Mouse (Mus musculus) right cerebral cortex, postnatal 14 days (tissue): ENCODE data around the gene Rexo4.

Experiments
- DNase-seq: peaks from one replicate; pipeline ENCODE4 v3.0.0; 2022

Gene Rexo4

DNA sequence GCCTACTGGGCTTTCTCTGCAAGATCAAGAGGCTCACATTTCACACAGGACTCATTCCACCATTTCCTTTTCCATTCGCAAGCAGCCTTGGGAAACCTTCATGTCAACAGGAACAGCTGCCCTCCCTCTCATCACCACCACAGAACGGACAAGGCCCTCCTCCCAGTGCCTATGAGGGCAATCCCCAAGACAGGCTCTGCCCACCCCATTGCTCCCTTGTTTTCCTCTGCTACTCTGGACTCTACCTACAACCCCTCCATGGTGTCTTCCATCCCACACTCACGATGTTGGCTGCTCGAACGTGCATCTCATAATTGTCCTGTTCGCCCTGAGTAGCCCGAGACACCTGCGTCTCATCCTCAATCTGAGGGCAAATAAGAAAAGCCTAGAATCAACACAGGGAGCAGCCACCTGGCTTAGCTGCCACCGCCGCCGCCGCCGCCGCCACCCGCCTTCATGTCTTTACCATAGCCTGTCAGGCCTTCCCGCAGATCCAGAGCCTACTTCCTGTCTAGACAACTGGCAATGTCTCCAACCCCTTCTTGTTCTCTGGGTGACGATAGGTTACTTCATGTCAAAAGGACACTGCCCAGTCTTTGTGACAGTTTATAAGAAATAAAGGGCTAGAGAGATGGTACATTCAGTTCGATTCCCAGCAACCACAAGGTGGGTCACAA is 55.3 kb downstream of the Rexo4 start:
- DNase-seq = no peak

DNA sequence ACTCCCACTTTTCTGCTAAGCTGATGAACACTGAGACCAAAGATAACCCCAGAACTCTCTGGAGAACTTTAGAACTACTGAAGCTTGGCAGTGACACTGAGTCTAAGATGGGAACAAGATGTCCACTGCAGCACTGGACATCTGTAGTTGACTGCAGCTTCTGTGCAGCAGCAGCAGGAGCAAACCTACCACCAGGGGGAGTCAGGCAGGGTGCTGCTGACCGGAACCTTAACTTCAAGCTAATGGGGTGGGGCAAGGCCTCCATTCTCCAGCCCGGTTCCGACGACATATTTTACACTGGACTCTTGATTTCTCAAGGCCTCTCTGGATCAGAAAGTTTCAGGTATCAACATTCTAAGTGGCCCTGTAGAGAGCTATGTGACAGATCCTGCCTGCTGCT is 57.1 kb downstream of the Rexo4 start:
- DNase-seq = peak; percentile 37

DNA sequence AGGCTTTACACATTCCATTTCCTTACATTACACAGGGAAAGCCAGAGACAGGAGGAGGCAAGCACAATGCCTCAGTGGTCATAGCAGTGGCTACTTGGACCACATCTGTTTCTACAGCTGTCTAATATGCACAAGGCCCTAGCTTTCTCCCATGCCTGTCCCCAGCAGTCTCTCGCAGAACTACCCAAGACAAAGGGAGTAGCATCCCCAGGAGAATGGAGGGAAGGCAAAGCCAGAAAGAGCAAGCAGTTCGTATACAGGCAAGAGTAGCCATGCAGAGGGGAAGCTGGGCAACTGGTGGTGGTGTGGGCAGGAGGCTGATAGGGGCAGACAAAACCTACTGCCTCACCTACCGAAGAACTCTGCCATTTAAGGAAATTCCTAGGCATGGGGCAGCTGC is 57.8 kb downstream of the Rexo4 start:
- DNase-seq = no peak

- no peak for DNase-seq
Observed at GRCm38 (mm10) chr2:26905936-26906335, 58.2 kb downstream of the Rexo4 start.
